Mouse (Mus musculus) CD4-positive, CD25-positive, alpha-beta regulatory T cell, adult 4 months (primary cell): ENCODE data around the gene Rbm12. TPM values are rescaled to one million over a fixed set of nuclear protein-coding genes. Genes with fewer than 3 reads are reported as not detected.

Source experiments
- ATAC-seq: one replicate; pipeline ENCODE4 v1.8.0; 2017
- polyA plus RNA-seq, 2 experiments: library from polyadenylated mRNA; unstranded; fragments of 100-300 nt; shearing (Covaris generic); gene quantifications; one replicate each; pipeline ENCODE4 v1.2.1; 2017

The Rbm12 gene
- polyA plus RNA-seq, 2 experiments from 2014 or later, result 15.6 to 19.2 TPM

DNA sequence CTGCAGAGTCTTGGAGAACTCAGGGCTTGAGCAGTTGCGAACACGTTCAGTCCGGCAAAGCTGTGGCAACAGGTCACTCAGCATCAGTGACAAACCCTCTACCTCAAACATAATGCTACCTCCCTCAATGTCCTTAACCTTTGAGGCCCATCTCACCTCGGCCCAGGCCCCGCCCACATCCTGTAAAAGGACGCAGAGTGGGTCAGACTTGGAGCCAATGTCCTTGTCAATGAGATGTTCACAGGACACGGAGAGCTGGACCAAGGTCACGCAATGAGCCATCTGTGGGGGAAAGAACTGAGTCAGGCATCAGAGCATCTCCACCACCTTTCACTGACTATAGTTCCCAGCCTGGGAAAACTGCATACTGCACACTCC lies 32.6 kb downstream of the Rbm12 start:
- no peak for ATAC-seq

DNA sequence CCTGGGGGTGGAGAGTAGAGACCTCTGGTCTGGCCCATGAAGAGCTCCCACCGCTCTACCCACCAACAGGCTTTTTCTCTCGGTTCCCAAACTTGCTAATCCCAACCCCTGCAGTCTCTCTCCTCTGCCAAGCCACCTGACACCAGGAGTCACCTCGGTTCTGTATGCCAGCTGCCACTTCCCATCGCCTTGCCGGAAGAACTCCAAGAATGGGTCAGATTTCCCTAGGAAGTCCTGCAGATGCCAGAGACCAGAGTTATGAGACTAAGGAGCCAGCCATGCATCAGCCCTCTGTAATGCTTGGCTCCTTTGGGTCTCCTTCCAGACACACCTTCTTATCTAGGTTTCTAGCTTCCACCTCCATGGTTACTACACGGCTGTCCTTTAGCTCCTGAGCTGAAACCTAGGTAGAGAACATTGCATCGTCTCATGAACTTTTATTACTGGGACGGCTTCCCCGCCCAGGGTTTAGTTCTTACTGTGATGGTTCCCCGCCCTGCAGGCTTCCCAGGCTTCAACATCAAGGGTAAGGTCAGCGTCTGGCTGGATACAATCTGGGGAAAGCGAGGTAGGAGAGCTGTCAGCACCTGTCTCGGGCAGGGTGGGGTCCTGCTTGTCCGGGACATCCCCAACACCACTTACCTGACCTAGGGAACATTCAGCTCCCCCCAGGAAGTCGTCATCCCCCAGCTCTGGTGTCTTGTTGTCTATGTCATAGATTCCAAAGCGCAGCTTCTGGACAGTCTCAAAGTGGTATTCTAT lies 33.2 kb downstream of the Rbm12 start:
- no peak for ATAC-seq

DNA sequence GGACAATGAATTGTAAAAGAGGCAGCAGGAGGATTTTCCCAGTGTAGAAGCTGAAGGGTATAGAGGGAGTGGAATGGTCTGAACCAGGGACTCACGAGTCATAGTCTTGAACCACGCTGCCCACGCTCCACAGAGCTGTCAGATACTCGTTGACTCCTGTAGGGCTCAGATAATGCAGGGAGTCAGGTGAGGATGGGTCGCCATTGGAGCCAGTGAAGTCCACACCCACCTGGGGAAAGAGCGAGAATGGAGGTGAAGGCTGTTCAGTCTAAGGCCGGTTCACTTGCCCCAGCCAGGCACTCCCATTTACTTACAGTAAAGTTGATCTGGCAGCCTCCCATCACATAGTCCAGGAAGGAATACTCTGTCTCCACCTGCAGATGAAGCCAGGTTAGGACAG lies 34.3 kb downstream of the Rbm12 start:
- ATAC-seq, result no peak

DNA sequence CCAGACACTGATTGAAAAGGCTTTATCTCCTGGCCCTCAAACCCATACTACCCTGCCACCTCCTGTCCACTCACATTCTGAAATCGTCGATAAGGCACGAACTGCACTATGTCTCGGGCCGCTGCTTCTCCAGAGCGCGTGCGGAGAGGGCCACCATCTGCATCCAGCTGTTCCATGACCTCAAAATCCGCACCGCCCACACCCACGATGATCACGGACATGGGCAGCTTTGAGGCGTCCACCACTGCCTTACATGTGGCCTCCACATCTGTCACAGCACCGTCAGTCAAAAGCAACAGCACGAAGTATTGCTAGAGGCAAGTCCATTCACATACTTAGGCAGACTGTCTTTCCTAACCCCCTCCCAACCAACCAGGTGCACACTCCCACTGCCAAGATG lies 38.1 kb downstream of the Rbm12 start:
- ATAC-seq, result no peak

GRCm38 (mm10) chr2:156071236-156071635 lies 40.5 kb downstream of the Rbm12 start:
- ATAC-seq, result no peak

DNA sequence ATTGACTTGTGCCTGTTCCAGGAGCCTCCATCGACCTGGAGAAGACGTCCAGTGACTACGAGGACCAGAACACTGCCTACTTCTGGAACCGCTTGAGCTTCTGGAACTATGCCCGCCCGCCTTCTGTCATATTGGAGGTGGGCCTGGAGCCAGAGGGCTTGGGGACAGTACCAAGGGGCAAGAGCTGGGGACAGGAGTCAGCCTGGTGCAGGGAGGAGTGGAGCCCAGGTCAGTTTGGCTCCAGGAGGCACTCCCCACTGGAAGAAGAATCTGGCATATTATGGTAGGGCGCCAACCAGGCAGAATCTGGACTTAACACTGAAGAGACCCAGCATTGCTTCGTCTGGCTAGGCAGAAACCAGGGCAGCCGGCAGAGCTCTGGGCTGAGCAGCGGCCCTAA lies 43.9 kb downstream of the Rbm12 start:
- ATAC-seq, result no peak

GRCm38 (mm10) chr2:156066126-156066525 lies 45.7 kb downstream of the Rbm12 start:
- ATAC-seq, result no peak

GRCm38 (mm10) chr2:156065099-156066041 lies 46.4 kb downstream of the Rbm12 start, which contains the start of gene Spag4:
TSS of gene Spag4 (plus strand) at chr2:156065175.
- ATAC-seq, result peak; percentile 88

DNA sequence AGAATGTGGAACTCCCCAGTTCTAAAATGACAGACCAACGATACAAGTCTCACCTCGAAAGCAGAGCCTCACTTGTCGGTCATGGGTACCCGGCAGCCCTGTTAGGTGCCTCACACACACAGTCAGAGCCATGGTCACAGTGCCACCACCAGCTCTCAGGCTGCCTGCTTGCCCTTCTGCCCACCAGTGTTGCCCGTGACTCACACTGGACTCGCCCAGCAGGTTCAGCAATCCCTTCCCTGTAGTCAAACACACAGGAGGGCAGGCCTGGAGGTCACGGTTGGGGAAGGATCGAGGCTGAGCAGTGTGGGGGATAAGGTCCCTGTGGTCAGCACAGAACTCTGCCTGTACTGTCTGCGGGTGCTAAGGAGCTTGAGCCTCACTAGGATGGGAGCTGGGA lies 59.0 kb downstream of the Rbm12 start, which contains the start of gene Fer1l4:
Gene Fer1l4, minus strand, starts transcription at position 132 of the 400 bp plus-strand sequence.
- ATAC-seq, result no peak

DNA sequence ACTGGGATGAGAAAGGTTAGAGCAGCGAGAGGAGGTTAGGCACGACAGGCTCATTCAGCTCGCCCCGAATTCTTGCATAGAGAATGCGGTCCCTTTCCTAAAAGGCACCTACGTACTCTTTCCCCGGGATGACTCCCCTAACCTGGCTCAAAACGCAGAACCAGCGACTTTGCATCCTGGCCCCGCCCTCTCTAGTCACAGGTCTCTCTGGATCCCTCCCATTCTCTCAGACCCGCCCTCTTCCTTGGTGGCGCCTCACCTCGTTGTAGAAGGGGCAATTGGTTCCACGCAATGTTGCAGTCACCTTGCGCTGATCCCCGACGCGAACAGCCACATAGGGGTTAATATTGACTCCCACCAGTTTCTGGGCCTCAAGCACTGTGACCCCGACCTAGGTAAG lies 63.8 kb downstream of the Rbm12 start:
- ATAC-seq, result peak; percentile 61

GRCm38 (mm10) chr2:156042903-156043302 lies 68.9 kb downstream of the Rbm12 start:
- no peak for ATAC-seq

Other genes starting within 250 kb of the Rbm12 start
- gene Uqcc1, start 181.7 kb downstream of the Rbm12 start, polyA plus RNA-seq, result 10 to 100 TPM; 43.5 to 57.6 TPM
- not detected for gene Gm15557, start 171.2 kb downstream of the Rbm12 start, polyA plus RNA-seq
- not detected for gene Gdf5, start 166.6 kb downstream of the Rbm12 start, polyA plus RNA-seq
- 10 to 100 TPM; 34.0 to 50.2 TPM for gene Cep250, start 155.5 kb downstream of the Rbm12 start, polyA plus RNA-seq
- 1 to 10 TPM; 1.1 to 4.9 TPM for gene 6430550D23Rik, start 104.0 kb downstream of the Rbm12 start, polyA plus RNA-seq
- gene Ergic3, start 103.9 kb downstream of the Rbm12 start, polyA plus RNA-seq, result 100 to 1,000 TPM; 131 to 182 TPM
- gene Fer1l4, start 59.0 kb downstream of the Rbm12 start, polyA plus RNA-seq, result not detected
- gene Spag4, start 46.8 kb downstream of the Rbm12 start, polyA plus RNA-seq, result under 1 TPM in 1 of 2 experiments, not detected in 1; 0.15 TPM
- gene Cpne1, start within 50 bp of the Rbm12 start, polyA plus RNA-seq, result 10 to 100 TPM; 48.0 to 57.8 TPM
- gene Gm28036, start 15.1 kb upstream of the Rbm12 start, polyA plus RNA-seq, result 1 to 10 TPM; 7.7 to 8.0 TPM
- gene Romo1, start 32.1 kb upstream of the Rbm12 start, polyA plus RNA-seq, result 100 to 1,000 TPM; 109 to 134 TPM
- 10 to 100 TPM; 40.2 to 47.6 TPM for gene Nfs1, start 32.2 kb upstream of the Rbm12 start, polyA plus RNA-seq
- 100 to 1,000 TPM; 592 to 714 TPM for gene Rbm39, start 68.3 kb upstream of the Rbm12 start, polyA plus RNA-seq
- 10 to 100 TPM; 70.0 to 87.9 TPM for gene Phf20, start 84.5 kb upstream of the Rbm12 start, polyA plus RNA-seq
- gene Cnbd2, start 200.3 kb upstream of the Rbm12 start, polyA plus RNA-seq, result 1 to 10 TPM; 6.3 to 8.8 TPM
- 1 to 10 TPM; 1.6 to 2.7 TPM for gene Scand1, start 200.7 kb upstream of the Rbm12 start, polyA plus RNA-seq